Mouse (Mus musculus): ENCODE results near the gene Etv6. TPM values are rescaled to one million over a fixed set of nuclear protein-coding genes. Genes with fewer than 3 reads are reported as not detected.

Etv6 gene
- polyA plus RNA-seq, 1 experiment from 2014 or later = 2.7 TPM

DNA sequence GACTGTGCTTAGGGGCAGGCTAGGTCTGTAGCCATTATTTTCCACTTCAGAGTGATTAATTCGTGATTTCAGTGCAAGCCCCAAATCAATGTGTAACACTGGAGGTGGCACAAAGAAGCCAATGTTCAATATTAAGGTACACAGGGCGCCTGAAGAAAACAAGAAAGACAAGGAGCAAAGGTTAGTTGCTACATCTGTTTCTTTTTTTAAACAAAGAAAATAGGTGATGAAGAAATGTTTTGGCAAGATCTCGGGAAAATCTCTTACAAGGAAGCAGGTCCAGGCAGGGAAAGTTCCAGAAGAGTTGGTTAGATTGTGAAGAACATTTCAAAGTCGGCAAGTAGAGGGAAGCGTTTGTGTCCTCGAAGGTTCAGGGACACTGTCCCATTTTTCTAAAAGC lies 39.5 kb downstream of the Etv6 start:
- Histone ChIP-seq H3K9ac (ENCODE audit: low read depth, low read length) (no peak overlapping the region), H3K27me3 (ENCODE audit: control insufficient read depth, insufficient read depth, low read depth, low read length) (no peaks in the 10 kb centered on the region), H3K27ac (ENCODE audit: low read length) (no peak overlapping the region), H3K36me3 (ENCODE audit: control insufficient read depth, insufficient read depth) (no peaks in the 10 kb centered on the region), H3K9me3 (replicated peaks; ENCODE audit: control insufficient read depth, low read length) (no peaks in the 10 kb centered on the region), H3K4me1 (ENCODE audit: control insufficient read depth, low read depth, low read length) (no peaks in the 10 kb centered on the region), H3K4me2 (ENCODE audit: low read depth, low read length) (no peak overlapping the region), H3K4me3 (ENCODE audit: low read depth, low read length) (no peak overlapping the region)
- 71% methylated on average over 6 of the region's 6 CpGs for WGBS (ENCODE audit: insufficient replicate concordance)
- ATAC-seq (ENCODE audit: low read depth) = no peak

GRCm38 (mm10) chr6:134078016-134078415 lies 42.5 kb downstream of the Etv6 start:
- Histone ChIP-seq H3K27ac (ENCODE audit: low read length) (no peak overlapping the region), H3K4me3 (ENCODE audit: low read depth, low read length) (no peak overlapping the region), H3K4me2 (ENCODE audit: low read depth, low read length) (no peak overlapping the region), H3K9me3 (replicated peaks; ENCODE audit: control insufficient read depth, low read length) (no peaks in the 10 kb centered on the region), H3K9ac (ENCODE audit: low read depth, low read length) (no peak overlapping the region), H3K27me3 (ENCODE audit: control insufficient read depth, insufficient read depth, low read depth, low read length) (no peaks in the 10 kb centered on the region), H3K36me3 (ENCODE audit: control insufficient read depth, insufficient read depth) (no peaks in the 10 kb centered on the region), H3K4me1 (ENCODE audit: control insufficient read depth, low read depth, low read length) (peaks cover 2% of the 10 kb centered on the region; the same call in 1 of the 2 replicates)
- no peak for ATAC-seq (ENCODE audit: low read depth)
- WGBS (ENCODE audit: insufficient replicate concordance) = 51% methylated on average over 6 of the region's 6 CpGs

- Histone ChIP-seq H3K36me3 (ENCODE audit: control insufficient read depth, insufficient read depth) (no peaks in the 10 kb centered on the region), H3K4me1 (ENCODE audit: control insufficient read depth, low read depth, low read length) (peaks cover 2% of the 10 kb centered on the region; the same call in 1 of the 2 replicates)
Observed at GRCm38 (mm10) chr6:134079112-134079511, 43.6 kb downstream of the Etv6 start.

DNA sequence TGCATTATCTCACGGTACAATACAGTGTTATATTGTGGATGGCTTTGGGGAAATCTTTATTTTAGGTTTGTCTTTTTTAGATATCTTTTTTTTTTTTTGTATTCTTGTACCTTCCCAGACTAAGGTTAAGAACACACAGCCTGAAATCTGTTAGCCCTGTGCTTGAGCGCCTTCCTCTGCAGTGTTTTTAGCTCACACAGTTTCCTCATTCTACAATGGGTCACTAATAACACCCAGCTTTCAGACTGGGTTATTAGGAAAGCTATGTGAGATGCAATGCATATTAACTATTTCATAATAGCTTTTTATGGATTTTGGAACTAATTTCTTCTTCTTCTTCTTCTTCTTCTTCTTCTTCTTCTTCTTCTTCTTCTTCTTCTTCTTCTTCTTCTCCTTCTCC lies 44.1 kb downstream of the Etv6 start:
- Histone ChIP-seq H3K9ac (ENCODE audit: low read depth, low read length) (no peak overlapping the region), H3K36me3 (ENCODE audit: control insufficient read depth, insufficient read depth) (no peaks in the 10 kb centered on the region), H3K4me3 (ENCODE audit: low read depth, low read length) (no peak overlapping the region), H3K4me2 (ENCODE audit: low read depth, low read length) (no peak overlapping the region), H3K27me3 (ENCODE audit: control insufficient read depth, insufficient read depth, low read depth, low read length) (no peaks in the 10 kb centered on the region), H3K27ac (ENCODE audit: low read length) (no peak overlapping the region), H3K9me3 (replicated peaks; ENCODE audit: control insufficient read depth, low read length) (no peaks in the 10 kb centered on the region), H3K4me1 (ENCODE audit: control insufficient read depth, low read depth, low read length) (peaks cover 2% of the 10 kb centered on the region; the same call in 1 of the 2 replicates)
- ATAC-seq (ENCODE audit: low read depth) = no peak
- 64% methylated on average over 2 of the region's 2 CpGs for WGBS (ENCODE audit: insufficient replicate concordance)

More at GRCm38 (mm10) chr6:134079112-134079511, 43.6 kb downstream of the Etv6 start:
- WGBS (ENCODE audit: insufficient replicate concordance) = 69% methylated on average over 9 of the region's 9 CpGs
- Histone ChIP-seq H3K4me2 (ENCODE audit: low read depth, low read length) (no peak overlapping the region), H3K4me3 (ENCODE audit: low read depth, low read length) (no peak overlapping the region), H3K27me3 (ENCODE audit: control insufficient read depth, insufficient read depth, low read depth, low read length) (no peaks in the 10 kb centered on the region), H3K9me3 (replicated peaks; ENCODE audit: control insufficient read depth, low read length) (no peaks in the 10 kb centered on the region), H3K9ac (ENCODE audit: low read depth, low read length) (no peak overlapping the region), H3K27ac (ENCODE audit: low read length) (no peak overlapping the region)
- ATAC-seq (ENCODE audit: low read depth) = no peak

DNA sequence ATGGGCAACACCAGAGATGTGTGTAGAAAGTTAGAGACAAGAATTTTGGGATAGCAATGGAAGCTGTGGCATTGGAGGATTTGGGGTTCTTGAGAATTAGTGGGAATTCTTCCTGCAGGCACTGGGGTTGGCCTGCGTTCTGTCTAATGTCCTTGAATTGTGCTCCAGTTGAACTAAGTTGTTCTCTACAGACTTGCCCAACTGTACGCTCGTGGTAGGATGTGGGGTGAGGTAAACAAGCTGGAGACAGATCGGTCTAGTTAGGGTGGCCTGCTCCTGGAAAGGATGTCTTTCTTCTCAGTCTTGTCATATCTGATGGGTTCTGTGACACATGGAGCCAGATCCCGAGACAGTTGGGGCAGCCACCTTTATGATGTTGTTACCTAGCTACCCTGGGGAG lies 45.4 kb downstream of the Etv6 start:
- H3K27ac ChIP-seq (ENCODE audit: low read length) = no peak overlapping the region
- H3K4me1 ChIP-seq (ENCODE audit: control insufficient read depth, low read depth, low read length) = peaks cover 2% of the 10 kb centered on the region; the same call in 1 of the 2 replicates
- H3K27me3 ChIP-seq (ENCODE audit: control insufficient read depth, insufficient read depth, low read depth, low read length) = no peaks in the 10 kb centered on the region
- H3K9ac ChIP-seq (ENCODE audit: low read depth, low read length) = no peak overlapping the region
- ATAC-seq (ENCODE audit: low read depth) = no peak
- H3K9me3 ChIP-seq (replicated peaks; ENCODE audit: control insufficient read depth, low read length) = no peaks in the 10 kb centered on the region
- no peak overlapping the region for H3K4me2 ChIP-seq (ENCODE audit: low read depth, low read length)
- H3K36me3 ChIP-seq (ENCODE audit: control insufficient read depth, insufficient read depth) = no peaks in the 10 kb centered on the region
- 62% methylated on average over 5 of the region's 5 CpGs for WGBS (ENCODE audit: insufficient replicate concordance)
- no peak overlapping the region for H3K4me3 ChIP-seq (ENCODE audit: low read depth, low read length)

GRCm38 (mm10) chr6:134082229-134082920 lies 46.9 kb downstream of the Etv6 start:
- ATAC-seq (ENCODE audit: low read depth) = no peak
- H3K36me3 ChIP-seq (ENCODE audit: control insufficient read depth, insufficient read depth) = no peaks in the 10 kb centered on the region
- peaks cover 2% of the 10 kb centered on the region; the same call in 1 of the 2 replicates for H3K4me1 ChIP-seq (ENCODE audit: control insufficient read depth, low read depth, low read length)
- H3K27ac ChIP-seq (ENCODE audit: low read length) = no peak overlapping the region
- no peaks in the 10 kb centered on the region for H3K27me3 ChIP-seq (ENCODE audit: control insufficient read depth, insufficient read depth, low read depth, low read length)
- peak overlapping the region; percentile 6; the same call in 1 of the 2 replicates for H3K4me2 ChIP-seq (ENCODE audit: low read depth, low read length)
- H3K9me3 ChIP-seq (replicated peaks; ENCODE audit: control insufficient read depth, low read length) = no peaks in the 10 kb centered on the region
- H3K4me3 ChIP-seq (ENCODE audit: low read depth, low read length) = no peak overlapping the region
- no peak overlapping the region for H3K9ac ChIP-seq (ENCODE audit: low read depth, low read length)
- WGBS (ENCODE audit: insufficient replicate concordance) = 28% methylated on average over 15 of the region's 15 CpGs

DNA sequence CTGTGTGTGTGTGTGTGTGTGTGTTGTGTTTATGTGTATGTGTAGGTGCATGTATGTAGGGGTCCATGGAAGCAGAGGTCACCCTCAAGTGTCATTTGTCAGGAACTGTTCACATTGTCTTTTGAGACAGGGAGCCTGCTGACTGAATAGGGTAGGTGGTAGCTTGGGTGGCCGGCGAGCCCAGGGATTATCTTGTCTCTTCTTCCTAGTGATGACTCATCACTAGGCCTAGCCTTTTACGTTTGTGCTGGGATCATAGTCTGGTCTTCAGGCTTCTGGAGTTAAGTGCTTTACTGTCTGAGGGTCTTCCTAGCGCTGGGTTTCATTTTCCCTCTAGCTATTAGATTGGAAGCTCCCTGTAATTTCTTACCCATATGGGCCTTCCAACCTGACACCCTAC lies 47.9 kb downstream of the Etv6 start:
- WGBS (ENCODE audit: insufficient replicate concordance) = 28% methylated on average over 4 of the region's 4 CpGs
- H3K4me1 ChIP-seq (ENCODE audit: control insufficient read depth, low read depth, low read length) = peaks cover 2% of the 10 kb centered on the region; the same call in 1 of the 2 replicates
- H3K27ac ChIP-seq (ENCODE audit: low read length) = no peak overlapping the region
- no peak overlapping the region for H3K4me2 ChIP-seq (ENCODE audit: low read depth, low read length)
- H3K4me3 ChIP-seq (ENCODE audit: low read depth, low read length) = no peak overlapping the region
- no peaks in the 10 kb centered on the region for H3K9me3 ChIP-seq (replicated peaks; ENCODE audit: control insufficient read depth, low read length)
- H3K9ac ChIP-seq (ENCODE audit: low read depth, low read length) = no peak overlapping the region
- ATAC-seq (ENCODE audit: low read depth) = peak; percentile 21; the same call in 1 of the 2 replicates
- H3K27me3 ChIP-seq (ENCODE audit: control insufficient read depth, insufficient read depth, low read depth, low read length) = no peaks in the 10 kb centered on the region
- no peaks in the 10 kb centered on the region for H3K36me3 ChIP-seq (ENCODE audit: control insufficient read depth, insufficient read depth)

DNA sequence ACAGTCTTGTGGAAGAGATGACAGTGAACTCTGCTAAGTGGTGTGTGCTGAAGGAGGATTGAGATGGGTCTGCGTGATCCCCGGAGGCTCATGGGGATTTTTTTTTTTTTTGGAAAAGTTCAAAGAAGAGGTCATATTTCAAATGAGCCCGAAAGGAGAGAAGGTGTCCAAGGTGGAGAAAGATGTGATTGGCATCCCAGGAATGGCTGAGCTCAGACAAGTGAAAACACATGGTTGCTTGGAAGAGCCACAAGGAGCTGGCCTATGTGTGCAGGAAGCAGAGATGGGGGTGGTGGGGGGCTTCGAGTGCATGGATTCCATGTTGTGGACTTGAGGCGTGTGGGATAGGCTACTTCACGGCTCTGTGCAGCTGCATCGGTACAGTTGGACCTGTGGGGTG lies 50.9 kb downstream of the Etv6 start:
- H3K4me2 ChIP-seq (ENCODE audit: low read depth, low read length) = no peak overlapping the region

DNA sequence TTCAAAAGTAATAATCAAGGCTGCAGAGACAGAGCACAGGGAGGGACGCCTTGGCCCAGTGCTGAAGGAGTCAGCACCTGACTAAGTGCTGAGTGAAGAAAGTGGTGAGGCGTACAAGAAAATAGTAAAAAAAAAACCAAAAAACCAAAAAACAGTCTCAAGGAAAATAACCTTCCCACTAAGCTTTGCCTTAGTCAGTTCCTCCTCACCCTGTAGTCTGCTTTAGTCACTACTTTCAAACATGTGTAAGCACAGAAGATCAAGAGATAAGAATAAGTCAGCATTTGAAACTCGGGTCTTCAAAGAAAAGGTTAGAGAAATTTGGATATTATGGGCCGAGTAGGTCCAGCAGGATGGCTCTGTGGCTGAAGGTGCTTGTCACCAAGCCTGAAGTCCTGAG lies 52.2 kb downstream of the Etv6 start:
- Histone ChIP-seq H3K9ac (ENCODE audit: low read depth, low read length) (no peak overlapping the region), H3K4me2 (ENCODE audit: low read depth, low read length) (no peak overlapping the region), H3K4me1 (ENCODE audit: control insufficient read depth, low read depth, low read length) (peaks cover 2% of the 10 kb centered on the region; the same call in 1 of the 2 replicates), H3K4me3 (ENCODE audit: low read depth, low read length) (no peak overlapping the region), H3K36me3 (ENCODE audit: control insufficient read depth, insufficient read depth) (no peaks in the 10 kb centered on the region), H3K27me3 (ENCODE audit: control insufficient read depth, insufficient read depth, low read depth, low read length) (no peaks in the 10 kb centered on the region), H3K27ac (ENCODE audit: low read length) (no peak overlapping the region), H3K9me3 (replicated peaks; ENCODE audit: control insufficient read depth, low read length) (no peaks in the 10 kb centered on the region)
- WGBS (ENCODE audit: insufficient replicate concordance) = 54% methylated on average over 4 of the region's 4 CpGs
- no peak for ATAC-seq (ENCODE audit: low read depth)

More for the DNA sequence above, 50.9 kb downstream of the Etv6 start:
- Histone ChIP-seq H3K4me1 (ENCODE audit: control insufficient read depth, low read depth, low read length) (peaks cover 4% of the 10 kb centered on the region; the same call in 1 of the 2 replicates), H3K27ac (ENCODE audit: low read length) (no peak overlapping the region), H3K9me3 (replicated peaks; ENCODE audit: control insufficient read depth, low read length) (no peaks in the 10 kb centered on the region), H3K36me3 (ENCODE audit: control insufficient read depth, insufficient read depth) (no peaks in the 10 kb centered on the region), H3K4me3 (ENCODE audit: low read depth, low read length) (no peak overlapping the region), H3K27me3 (ENCODE audit: control insufficient read depth, insufficient read depth, low read depth, low read length) (no peaks in the 10 kb centered on the region), H3K9ac (ENCODE audit: low read depth, low read length) (no peak overlapping the region)
- 78% methylated on average over 7 of the region's 7 CpGs for WGBS (ENCODE audit: insufficient replicate concordance)
- no peak for ATAC-seq (ENCODE audit: low read depth)
